Mouse (Mus musculus): ENCODE results near the gene Tatdn2.

The Tatdn2 gene

GRCm38 (mm10) chr6:113696582-113697221, at the start of gene Tatdn2:
TSS of gene Tatdn2 (plus strand) at chr6:113697050.
- peak; percentile 90 for DNase-seq (ENCODE audit: low read depth)

- no peak for DNase-seq (ENCODE audit: low read depth)
These were observed 47.3 kb upstream of the Tatdn2 start for GRCm38 (mm10) chr6:113649346-113650196.

GRCm38 (mm10) chr6:113650197-113650640, 46.6 kb upstream of the Tatdn2 start:
- no peak for DNase-seq (ENCODE audit: low read depth)

- DNase-seq (ENCODE audit: low read depth) = peak; percentile 45
These were observed 45.2 kb upstream of the Tatdn2 start for GRCm38 (mm10) chr6:113651626-113652025.

- DNase-seq (ENCODE audit: low read depth) = no peak
These were observed 43.3 kb upstream of the Tatdn2 start for GRCm38 (mm10) chr6:113653551-113653950.

- DNase-seq (ENCODE audit: low read depth) = no peak
These were observed 42.7 kb upstream of the Tatdn2 start for GRCm38 (mm10) chr6:113654102-113654501.

GRCm38 (mm10) chr6:113654753-113655397, 42.0 kb upstream of the Tatdn2 start:
- DNase-seq (ENCODE audit: low read depth) = no peak

- DNase-seq (ENCODE audit: low read depth) = no peak
These were observed 41.4 kb upstream of the Tatdn2 start for GRCm38 (mm10) chr6:113655475-113655874.

- DNase-seq (ENCODE audit: low read depth) = no peak
These were observed 40.0 kb upstream of the Tatdn2 start for GRCm38 (mm10) chr6:113656847-113657246.

GRCm38 (mm10) chr6:113658226-113658625, 38.6 kb upstream of the Tatdn2 start:
- DNase-seq (ENCODE audit: low read depth) = no peak

GRCm38 (mm10) chr6:113659648-113660491, 37.0 kb upstream of the Tatdn2 start:
- DNase-seq (ENCODE audit: low read depth) = no peak

GRCm38 (mm10) chr6:113660492-113661352, 36.1 kb upstream of the Tatdn2 start:
- no peak for DNase-seq (ENCODE audit: low read depth)

GRCm38 (mm10) chr6:113661353-113662241, 35.3 kb upstream of the Tatdn2 start:
- DNase-seq (ENCODE audit: low read depth) = no peak

- no peak for DNase-seq (ENCODE audit: low read depth)
These were observed 33.7 kb upstream of the Tatdn2 start for GRCm38 (mm10) chr6:113662964-113663700.

GRCm38 (mm10) chr6:113664305-113664704, 32.5 kb upstream of the Tatdn2 start:
- DNase-seq (ENCODE audit: low read depth) = no peak

GRCm38 (mm10) chr6:113667611-113668122, 29.2 kb upstream of the Tatdn2 start:
- DNase-seq (ENCODE audit: low read depth) = no peak

GRCm38 (mm10) chr6:113668287-113669154, 28.3 kb upstream of the Tatdn2 start:
- DNase-seq (ENCODE audit: low read depth) = no peak

- DNase-seq (ENCODE audit: low read depth) = no peak
These were observed 27.0 kb upstream of the Tatdn2 start for GRCm38 (mm10) chr6:113669821-113670220.
